Mouse (Mus musculus): ENCODE data around the gene Rnase12.
A peak's percentile ranks its signal among the peaks of the same experiment; 100 is the strongest.

Rnase12 gene

GRCm38 (mm10) chr14:51057401-51057831 is at the start of gene Rnase12:
Rnase12 (minus strand) TSS chr14:51057661.
- no peak for DNase-seq (ENCODE audit: low spot score in 2 of 2)

GRCm38 (mm10) chr14:51106449-51106967 is 49.0 kb upstream of the Rnase12 start:
- no peak for DNase-seq (ENCODE audit: low spot score in 2 of 2)

GRCm38 (mm10) chr14:51104366-51104765 is 46.9 kb upstream of the Rnase12 start:
- no peak for DNase-seq (ENCODE audit: low spot score in 2 of 2)

- DNase-seq (ENCODE audit: low spot score in 2 of 2) = peak in 1 of 2 experiments; percentile 67
Measured at GRCm38 (mm10) chr14:51103217-51103616, 45.8 kb upstream of the Rnase12 start.

- no peak for DNase-seq (ENCODE audit: low spot score in 2 of 2)
Measured at GRCm38 (mm10) chr14:51101284-51101683, 43.8 kb upstream of the Rnase12 start.

- DNase-seq (ENCODE audit: low spot score in 2 of 2) = no peak
Measured at GRCm38 (mm10) chr14:51098921-51099320, 41.5 kb upstream of the Rnase12 start.

GRCm38 (mm10) chr14:51098300-51098699 is 40.8 kb upstream of the Rnase12 start:
- DNase-seq (ENCODE audit: low spot score in 2 of 2) = peak in 1 of 2 experiments; percentile 80

- no peak for DNase-seq (ENCODE audit: low spot score in 2 of 2)
Measured at GRCm38 (mm10) chr14:51095736-51096524, 38.5 kb upstream of the Rnase12 start.

GRCm38 (mm10) chr14:51094921-51095320 is 37.5 kb upstream of the Rnase12 start:
- DNase-seq (ENCODE audit: low spot score in 2 of 2) = no peak

- DNase-seq (ENCODE audit: low spot score in 2 of 2) = no peak
Measured at GRCm38 (mm10) chr14:51094096-51094875, 36.8 kb upstream of the Rnase12 start.

GRCm38 (mm10) chr14:51093496-51093895 is 36.0 kb upstream of the Rnase12 start:
- DNase-seq (ENCODE audit: low spot score in 2 of 2) = no peak

GRCm38 (mm10) chr14:51092073-51092620 is 34.7 kb upstream of the Rnase12 start:
- no peak for DNase-seq (ENCODE audit: low spot score in 2 of 2)

GRCm38 (mm10) chr14:51090921-51091900 is 33.8 kb upstream of the Rnase12 start, which contains the start of the genes Rnase4 and Ang:
Rnase4 (plus strand) TSS chr14:51091077.
Ang (plus strand) TSS chr14:51091150.
- peak in 1 of 2 experiments; percentile 24 for DNase-seq (ENCODE audit: low spot score in 2 of 2)

- peak; percentile 69 to 84 for DNase-seq (ENCODE audit: low spot score in 2 of 2)
Measured at GRCm38 (mm10) chr14:51090077-51090781, 32.8 kb upstream of the Rnase12 start.

GRCm38 (mm10) chr14:51089674-51090076 is 32.2 kb upstream of the Rnase12 start:
- no peak for DNase-seq (ENCODE audit: low spot score in 2 of 2)

GRCm38 (mm10) chr14:51088970-51089673 is 31.7 kb upstream of the Rnase12 start:
- DNase-seq (ENCODE audit: low spot score in 2 of 2) = peak; percentile 95 to 98

GRCm38 (mm10) chr14:51088166-51088969 is 30.9 kb upstream of the Rnase12 start:
- peak; percentile 71 to 88 for DNase-seq (ENCODE audit: low spot score in 2 of 2)

GRCm38 (mm10) chr14:51087762-51088161 is 30.3 kb upstream of the Rnase12 start:
- DNase-seq (ENCODE audit: low spot score in 2 of 2) = no peak

- DNase-seq (ENCODE audit: low spot score in 2 of 2) = no peak
Measured at GRCm38 (mm10) chr14:51085911-51086310, 28.4 kb upstream of the Rnase12 start.

All from frontal cortex, postnatal 14 days (tissue).